Mouse (Mus musculus): ENCODE data around the gene Blm.

DNA sequence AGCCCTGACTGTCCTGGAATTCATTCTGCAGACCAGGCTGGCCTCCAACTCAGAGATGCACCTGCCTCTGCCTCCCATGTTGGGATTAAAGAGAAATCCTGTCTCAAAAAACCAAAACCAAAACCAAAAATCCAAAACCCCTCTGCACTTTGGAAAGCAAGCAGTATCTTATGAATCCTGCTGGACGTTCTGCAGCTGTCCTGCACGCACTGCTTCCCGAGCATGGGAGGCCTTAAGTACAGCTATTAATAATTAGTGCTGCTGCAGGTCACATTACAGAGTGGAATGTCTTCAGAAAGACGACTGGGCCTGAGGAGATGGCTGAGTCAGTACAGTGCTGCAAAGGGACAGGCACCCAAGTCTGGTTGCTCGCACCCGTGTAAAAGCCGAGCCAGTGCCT lies 73.0 kb downstream of the Blm start:
- TF ChIP-seq CTCF (conservative IDR thresholded peaks at IDR 0.05 in 1 of 2, IDR thresholded peaks at IDR 0.05 in 1 of 2; ENCODE audit: low read depth in 2 of 2, low read length in 2 of 2): no peak
- TF ChIP-seq ZC3H11A (IDR thresholded peaks at IDR 0.05; ENCODE audit: low read depth, low read length): no peak
- no peak for TF ChIP-seq ZMIZ1 (IDR thresholded peaks at IDR 0.05; ENCODE audit: low read depth, low read length)
- TF ChIP-seq EP300 (IDR thresholded peaks at IDR 0.05; ENCODE audit: low read length): no peak
- no peak for TF ChIP-seq SMC3 (IDR thresholded peaks at IDR 0.05; ENCODE audit: low read depth, low read length)
- TF ChIP-seq POLR2A (IDR thresholded peaks at IDR 0.05; ENCODE audit: low read depth, low read length): no peak
- TF ChIP-seq HCFC1 (IDR thresholded peaks at IDR 0.05; ENCODE audit: low read depth, low read length): no peak
- TF ChIP-seq ETS1 (conservative IDR thresholded peaks at IDR 0.05; ENCODE audit: low read depth, low read length): no peak
- no peak for TF ChIP-seq MAX (IDR thresholded peaks at IDR 0.05; ENCODE audit: low read length)
- TF ChIP-seq MEF2A (IDR thresholded peaks at IDR 0.05; ENCODE audit: borderline replicate concordance, low read depth, low read length): no peak
- no peak for TF ChIP-seq ZNF384 (IDR thresholded peaks at IDR 0.05; ENCODE audit: low read depth, low read length)
- TF ChIP-seq UBTF (IDR thresholded peaks at IDR 0.05; ENCODE audit: low read depth, low read length): no peak

Measured in CH12.LX (cell line).